Mouse (Mus musculus) CH12.LX (cell line): ENCODE results near the gene Map2k5.

Experiments
- BHLHE40 ChIP-seq: IDR thresholded peaks from 2 replicates; pipeline ENCODE4 v1.6.1; 2011; ENCODE audit warnings: mild to moderate bottlenecking, low read depth, low read length, improper control_type of control experiment
- CTCF ChIP-seq, 2 experiments: IDR thresholded peaks in 1 of 2; conservative IDR thresholded peaks in 1 of 2; 2 replicates each; pipeline ENCODE4 v1.5.1; 2011 to 2012; ENCODE audit warnings: low read depth in 2 of 2, low read length in 2 of 2, improper control_type of control experiment in 1 of 2, inconsistent platforms in 1 of 2, mild to moderate bottlenecking in 1 of 2, moderate library complexity in 1 of 2
- ELF1 ChIP-seq: IDR thresholded peaks from 2 replicates; pipeline ENCODE4 v1.6.1; 2014; ENCODE audit warnings: low read depth, mild to moderate bottlenecking, inconsistent platforms, low read length, improper control_type of control experiment
- EP300 ChIP-seq: IDR thresholded peaks from 2 replicates; pipeline ENCODE4 v1.6.1; 2011; ENCODE audit warnings: low read length, improper control_type of control experiment
- HCFC1 ChIP-seq: IDR thresholded peaks from 2 replicates; pipeline ENCODE4 v1.6.1; 2012; ENCODE audit warnings: low read depth, mild to moderate bottlenecking, inconsistent platforms, low read length, improper control_type of control experiment
- JUND ChIP-seq: conservative IDR thresholded peaks from 2 replicates; pipeline ENCODE4 v1.6.1; 2011; ENCODE audit warnings: low read depth, low read length, improper control_type of control experiment
- MXI1 ChIP-seq: IDR thresholded peaks from 2 replicates; pipeline ENCODE4 v1.6.1; 2011; ENCODE audit warnings: mild to moderate bottlenecking, low read depth, low read length, improper control_type of control experiment
- NELFE ChIP-seq: IDR thresholded peaks from 2 replicates; pipeline ENCODE4 v1.6.1; 2011; ENCODE audit warnings: low read depth, low read length, improper control_type of control experiment
- POLR2A ChIP-seq: IDR thresholded peaks from 2 replicates; pipeline ENCODE4 v1.6.1; 2011; ENCODE audit warnings: low read depth, mild to moderate bottlenecking, improper control_type of control experiment, low read length
- RAD21 ChIP-seq: IDR thresholded peaks from 2 replicates; pipeline ENCODE4 v1.6.1; 2011; ENCODE audit warnings: low read depth, mild to moderate bottlenecking, low read length, improper control_type of control experiment, moderate library complexity
- SIN3A ChIP-seq: IDR thresholded peaks from 2 replicates; pipeline ENCODE4 v1.6.1; 2012; ENCODE audit warnings: low read length, improper control_type of control experiment, inconsistent platforms
- TCF12 ChIP-seq: IDR thresholded peaks from 2 replicates; pipeline ENCODE4 v1.6.1; 2014; ENCODE audit warnings: low read depth, mild to moderate bottlenecking, inconsistent platforms, low read length, improper control_type of control experiment

- no peak for TF ChIP-seq POLR2A
- TF ChIP-seq TCF12 = no peak
- no peak for TF ChIP-seq JUND
- TF ChIP-seq EP300 = no peak
- no peak for TF ChIP-seq NELFE
- TF ChIP-seq MXI1 = no peak
- no peak for TF ChIP-seq SIN3A
- no peak for TF ChIP-seq CTCF (conservative IDR thresholded peaks at IDR 0.05 in 1 of 2, IDR thresholded peaks at IDR 0.05 in 1 of 2; ENCODE audit: low read depth in 2 of 2, low read length in 2 of 2)
- no peak for TF ChIP-seq BHLHE40
- no peak for TF ChIP-seq HCFC1
- no peak for TF ChIP-seq RAD21
- TF ChIP-seq ELF1 = no peak
Measured at GRCm38 (mm10) chr9:63137615-63137915, 240.1 kb downstream of the Map2k5 start.
